Mouse (Mus musculus) cortical plate, adult 2 months (tissue): Measurements from ENCODE around the gene Fam57a.

Experiments used
- CTCF ChIP-seq: fragments of 200-500 bp; IDR thresholded peaks from 2 replicates; pipeline ENCODE4 v1.5.1; 2011; ENCODE audit warnings: mild to moderate bottlenecking, control low read depth, low read length; ENCODE audit not compliant: insufficient read depth; ENCODE audit errors: extremely low read depth
- POLR2A ChIP-seq: fragments of 200-500 bp; IDR thresholded peaks from 2 replicates; pipeline ENCODE4 v1.6.1; 2011; ENCODE audit warnings: mild to moderate bottlenecking, low read length, control low read depth; ENCODE audit not compliant: insufficient read depth; ENCODE audit errors: extremely low read depth

DNA sequence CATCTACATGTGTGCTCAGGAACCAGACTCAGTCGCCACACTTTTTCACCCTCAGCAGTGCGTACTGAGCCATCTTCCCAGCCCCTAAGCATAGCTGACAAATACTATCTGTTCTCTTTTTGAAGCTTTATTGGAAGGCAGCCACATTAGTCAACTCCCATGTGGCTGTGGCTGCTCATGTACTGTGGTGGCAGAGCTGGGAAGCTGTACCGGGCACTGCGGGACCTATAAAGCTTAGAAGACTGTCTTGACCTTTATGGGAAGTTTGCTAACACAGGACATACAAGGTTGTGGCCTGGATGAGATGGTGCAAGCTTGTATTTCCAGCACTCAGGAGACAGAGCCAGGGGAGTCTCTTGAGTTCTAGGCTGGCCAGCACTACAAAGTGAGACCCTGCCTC lies 12.8 kb upstream of the Fam57a start:
- TF ChIP-seq CTCF (no peak), POLR2A (no peak)
